Mouse (Mus musculus): ENCODE results near the gene Lmbrd1. TPM values are rescaled to one million over a fixed set of nuclear protein-coding genes. Genes with fewer than 3 reads are reported as not detected.

The Lmbrd1 gene
- 112 TPM for polyA plus RNA-seq (2017; shearing (Covaris generic))

DNA sequence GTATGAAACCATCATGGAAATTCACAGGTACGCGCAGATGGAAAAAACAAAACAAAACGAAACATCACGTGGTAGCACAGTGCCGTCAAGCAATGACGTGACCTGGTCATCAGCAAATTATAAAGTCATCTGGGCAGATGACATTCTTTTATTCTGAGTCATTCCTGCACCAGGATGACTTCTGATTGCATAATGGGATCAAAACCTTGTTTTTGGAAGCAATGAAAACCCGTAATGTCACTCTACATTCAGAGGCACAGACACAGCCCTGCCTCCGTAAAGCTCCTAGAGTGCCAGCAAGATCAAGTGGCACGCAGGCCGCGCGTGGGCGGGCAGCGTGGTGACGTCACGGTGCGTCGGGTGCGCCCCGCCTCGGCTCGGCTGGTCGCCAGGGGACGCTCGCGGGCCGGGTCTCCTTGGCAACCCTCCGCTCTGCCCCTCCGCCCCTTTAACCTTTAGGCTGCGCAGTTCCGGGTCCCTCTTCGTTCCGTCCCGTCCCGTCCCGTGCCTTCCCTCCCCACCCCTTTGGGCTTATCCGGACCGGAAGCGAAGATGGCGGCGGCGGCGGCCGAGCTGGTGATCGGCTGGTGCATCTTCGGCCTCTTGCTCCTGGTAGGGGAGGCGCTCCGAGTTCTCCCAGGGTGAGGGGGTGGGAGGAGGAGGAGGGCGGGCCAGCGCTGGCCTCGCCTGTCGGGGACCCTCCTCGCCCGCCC lies at the start of gene Lmbrd1:
Gene Lmbrd1 (plus strand): TSS at position 426 of the 713 bp plus-strand sequence.

Other genes with a start within 250 kb of the Lmbrd1 start
- gene Col19a1, start 91.2 kb upstream of the Lmbrd1 start, polyA plus RNA-seq (2017; shearing (Covaris generic)), result 0.16 TPM